In the genomic region with DNA sequence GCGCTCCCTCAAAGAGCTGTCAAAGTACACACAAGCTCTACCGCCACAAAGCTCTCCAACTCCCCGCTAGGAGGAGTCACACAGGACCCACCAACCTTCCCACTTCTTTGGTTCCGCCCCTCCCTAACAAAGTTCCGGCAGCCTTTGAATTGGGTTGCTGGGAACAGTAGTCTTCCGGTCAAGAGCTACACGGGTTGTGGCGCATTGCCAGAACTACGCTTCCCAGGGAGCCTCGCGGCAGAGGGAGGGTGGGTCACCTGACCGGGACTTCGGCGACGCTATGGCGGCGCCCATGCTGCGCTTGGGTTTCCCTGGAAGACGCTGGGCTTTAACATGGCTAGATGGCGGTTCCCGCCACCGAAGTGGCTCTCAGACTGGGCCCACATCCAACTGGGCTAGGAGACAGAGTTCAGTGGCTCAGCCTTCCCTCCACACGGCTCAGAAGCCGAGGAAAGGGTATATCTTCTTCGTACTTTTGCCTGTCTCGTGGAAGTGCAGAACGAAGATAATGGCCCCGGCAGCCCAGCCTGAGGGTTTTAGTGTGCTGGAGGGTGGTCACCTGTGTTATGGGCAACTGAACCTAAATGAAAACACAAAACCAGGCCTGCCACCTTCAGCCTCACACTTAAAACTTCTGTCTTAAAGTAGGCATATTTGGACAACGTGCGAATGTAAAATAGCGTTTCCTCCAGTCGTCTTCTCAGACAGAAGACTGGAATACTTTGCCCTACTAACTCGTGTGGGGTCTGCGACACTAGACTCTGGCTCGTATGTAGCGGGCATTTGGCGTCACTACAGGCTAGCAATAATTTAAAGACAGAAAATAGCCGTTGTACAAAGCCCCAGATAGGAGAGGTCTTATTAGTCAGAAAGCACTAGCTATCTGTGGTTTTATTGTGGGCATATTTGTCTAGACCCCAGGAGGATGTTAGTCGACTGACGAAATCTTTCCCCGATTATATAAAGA, we compare ENCODE assay signal across 7 mouse cellular contexts. TPM values are rescaled to one million over a fixed set of nuclear protein-coding genes. Genes with fewer than 3 reads are reported as not detected.
DNase-seq lines count a peak whose midpoint lies in the region; ATAC-seq lines count a peak whose summit lies in the region.

A gene (plus strand): TSS at position 256 of the 967 bp plus-strand sequence.

- peak within 1 kb of the TSS; percentile 84 for H3K4me2 ChIP-seq in embryonic facial prominence, embryonic 12.5 days (replicated peaks)
- peak within 1 kb of the TSS; percentile 77 for H3K4me2 ChIP-seq in limb, embryonic 11.5 days (ENCODE audit: low read depth, severe bottlenecking)
- H3K4me2 ChIP-seq in midbrain, embryonic 14.5 days (ENCODE audit: low read length), result peak within 1 kb of the TSS; percentile 68

- H3K36me3 ChIP-seq in embryonic facial prominence, embryonic 12.5 days, result no peaks in the 10 kb centered on the region
- no peaks in the 10 kb centered on the region for H3K36me3 ChIP-seq in limb, embryonic 11.5 days (ENCODE audit: control insufficient read depth, insufficient read depth, low read length)
- no peaks in the 10 kb centered on the region for H3K36me3 ChIP-seq in midbrain, embryonic 14.5 days (ENCODE audit: control insufficient read depth, insufficient read depth, low read length)

- H3K27me3 ChIP-seq in embryonic facial prominence, embryonic 12.5 days, result no peaks in the 10 kb centered on the region
- no peaks in the 10 kb centered on the region for H3K27me3 ChIP-seq in limb, embryonic 11.5 days (ENCODE audit: control insufficient read depth, insufficient read depth, low read length)
- H3K27me3 ChIP-seq in midbrain, embryonic 14.5 days (ENCODE audit: control insufficient read depth, insufficient read depth, low read length), result no peaks in the 10 kb centered on the region

- peak; percentile 99 for DNase-seq in adrenal gland, postnatal 25 days
- DNase-seq in heart, adult 11 months, result peak; percentile 100
- DNase-seq in kidney, adult 18-20 months, result peak; percentile 98
- peak; percentile 97 for DNase-seq in limb, embryonic 11.5 days (ENCODE audit: low spot score)
- peak; percentile 100 for DNase-seq in midbrain, embryonic 14.5 days
- peak; percentile 93 to 94 for DNase-seq in spleen, adult 18-20 months

- H3K4me3 ChIP-seq in embryonic facial prominence, embryonic 12.5 days, result peak within 1 kb of the TSS; percentile 64
- peak within 1 kb of the TSS; percentile 81 for H3K4me3 ChIP-seq in limb, embryonic 11.5 days (ENCODE audit: low read depth, low read length)
- peak within 1 kb of the TSS; percentile 63 for H3K4me3 ChIP-seq in midbrain, embryonic 14.5 days (replicated peaks; ENCODE audit: low read depth, low read length)

- 3% methylated on average over 41 of the region's 41 CpGs for WGBS in embryonic facial prominence, embryonic 12.5 days
- 3% methylated on average over 41 of the region's 41 CpGs for WGBS in limb, embryonic 11.5 days
- 4% methylated on average over 41 of the region's 41 CpGs for WGBS in midbrain, embryonic 14.5 days

- no peaks in the 10 kb centered on the region for H3K9me3 ChIP-seq in embryonic facial prominence, embryonic 12.5 days
- H3K9me3 ChIP-seq in limb, embryonic 11.5 days (ENCODE audit: control insufficient read depth, low read length), result no peaks in the 10 kb centered on the region
- H3K9me3 ChIP-seq in midbrain, embryonic 14.5 days (ENCODE audit: control insufficient read depth, low read length), result no peaks in the 10 kb centered on the region

- peak within 1 kb of the TSS; percentile 67 for H3K9ac ChIP-seq in embryonic facial prominence, embryonic 12.5 days
- H3K9ac ChIP-seq in limb, embryonic 11.5 days (ENCODE audit: low read length), result peak within 1 kb of the TSS; percentile 90
- peak within 1 kb of the TSS; percentile 74 for H3K9ac ChIP-seq in midbrain, embryonic 14.5 days (replicated peaks; ENCODE audit: low read length)

- ATAC-seq in embryonic facial prominence, embryonic 12.5 days (ENCODE audit: insufficient number of reproducible peaks, insufficient read depth, low FRiP score, low TSS enrichment), result peak; percentile 98
- ATAC-seq in limb, embryonic 11.5 days (ENCODE audit: insufficient number of reproducible peaks, low FRiP score, low TSS enrichment, low read depth), result peak; percentile 99
- ATAC-seq in midbrain, embryonic 14.5 days (ENCODE audit: low FRiP score, low TSS enrichment), result peak; percentile 99

- H3K27ac ChIP-seq in embryonic facial prominence, embryonic 12.5 days, result 0 out of 2 replicates have a peak within 1 kb of the TSS, but pooled peaks have one; percentile 37
- H3K27ac ChIP-seq in limb, embryonic 11.5 days (replicated peaks; ENCODE audit: low read depth, low read length), result 0 out of 2 replicates have a peak within 1 kb of the TSS, but pooled peaks have one; percentile 56
- peak within 1 kb of the TSS; percentile 77 for H3K27ac ChIP-seq in midbrain, embryonic 14.5 days (replicated peaks; ENCODE audit: low read depth, low read length)

- H3K4me1 ChIP-seq in embryonic facial prominence, embryonic 12.5 days, result no peaks in the 10 kb centered on the region
- H3K4me1 ChIP-seq in limb, embryonic 11.5 days (ENCODE audit: control insufficient read depth, insufficient read depth, low read length), result no peaks in the 10 kb centered on the region
- H3K4me1 ChIP-seq in midbrain, embryonic 14.5 days (ENCODE audit: control insufficient read depth, insufficient read depth, low read length), result no peaks in the 10 kb centered on the region

RNA-seq across cellular contexts. Expression of the gene that starts here (rescaled TPM):
- total RNA-seq in adrenal gland, postnatal 25 days (2021), result 37.2 and 48.3 TPM in 2 replicates
- polyA plus RNA-seq in embryonic facial prominence, embryonic 12.5 days (2016; fragmentation: Nextera tagmentation; extraction: Ambion mirVana), result 23.5 and 25.2 TPM in 2 replicates
- polyA plus RNA-seq in limb, embryonic 11.5 days (2014; fragmentation: Nextera tagmentation; extraction: Ambion mirVana), result 27.7 and 28.1 TPM in 2 replicates
- polyA plus RNA-seq in midbrain, embryonic 14.5 days (2014; fragmentation: Nextera tagmentation; extraction: Ambion mirVana), result 22.4 and 22.5 TPM in 2 replicates

Comparison
In these comparisons a context has a peak if more than half of its experiments do, and no peak if none do; other contexts are left out.
1. Peak in every context shown above with its lines: DNase-seq, ATAC-seq, H3K4me3 ChIP-seq and H3K27ac ChIP-seq.